Mouse (Mus musculus) embryonic facial prominence, embryonic 13.5 days (tissue): ENCODE results near the gene Tnfrsf1a. TPM values are rescaled to one million over a fixed set of nuclear protein-coding genes. Genes with fewer than 3 reads are reported as not detected.

Source experiments
- ATAC-seq: fragments of 200-750 bp; cut with Nextera tagmentation; 2 replicates; pipeline ENCODE4 v1.8.0; 2017; ENCODE audit warnings: low read depth; ENCODE audit not compliant: insufficient number of reproducible peaks, insufficient read depth, low FRiP score, low TSS enrichment
- H3K27ac ChIP-seq: fragments of 300-500 bp; sonication (generic); 2 replicates; pipeline ENCODE4 v1.5.1; 2015; ENCODE audit warnings: moderate library complexity, mild to moderate bottlenecking, inconsistent platforms
- H3K27me3 ChIP-seq: fragments of 300-500 bp; sonication (generic); 2 replicates; pipeline ENCODE4 v1.6.1; 2015; ENCODE audit warnings: mild to moderate bottlenecking, inconsistent platforms
- H3K36me3 ChIP-seq: fragments of 300-500 bp; sonication (generic); 2 replicates; pipeline ENCODE4 v1.6.1; 2015; ENCODE audit warnings: mild to moderate bottlenecking, inconsistent platforms
- H3K4me1 ChIP-seq: fragments of 300-500 bp; sonication (generic); 2 replicates; pipeline ENCODE4 v1.6.1; 2015; ENCODE audit warnings: inconsistent platforms
- H3K4me2 ChIP-seq: fragments of 300-500 bp; sonication (generic); 2 replicates; pipeline ENCODE4 v1.6.1; 2015; ENCODE audit warnings: moderate library complexity, mild to moderate bottlenecking, inconsistent platforms
- H3K4me3 ChIP-seq: fragments of 300-500 bp; sonication (generic); 2 replicates; pipeline ENCODE4 v1.5.1; 2015; ENCODE audit warnings: mild to moderate bottlenecking, inconsistent platforms
- H3K9ac ChIP-seq: fragments of 300-500 bp; sonication (generic); 2 replicates; pipeline ENCODE4 v1.6.1; 2015; ENCODE audit warnings: mild to moderate bottlenecking, inconsistent platforms
- H3K9me3 ChIP-seq: fragments of 300-500 bp; sonication (generic); 2 replicates; pipeline ENCODE4 v1.6.1; 2016; ENCODE audit warnings: inconsistent platforms
- WGBS: fragments of 180-500 bp; shearing (Covaris S2); methylation state at CpG from one replicate; pipeline ENCODE4 v1.1.7; 2015; ENCODE audit warnings: mixed read lengths; 5-methylcytosine and 5-hydroxymethylcytosine counted together
- polyA plus RNA-seq: library from polyadenylated mRNA; unstranded; fragments of >200 nt; fragmentation: Nextera tagmentation; extraction: Ambion mirVana; gene quantifications from 2 replicates; pipeline ENCODE4 v1.2.1, GENCODE M21; 2015

The Tnfrsf1a gene
- polyA plus RNA-seq, 1 experiment from 2014 or later = 67.9 TPM

GRCm38 (mm10) chr6:125328243-125328642 lies 20.9 kb upstream of the Tnfrsf1a start:
- no peak overlapping the region for H3K27ac ChIP-seq
- no peak overlapping the region for H3K9ac ChIP-seq
- H3K4me1 ChIP-seq = peaks cover 27% of the 10 kb centered on the region
- WGBS = 79% methylated on average over 5 of the region's 5 CpGs
- no peak for ATAC-seq
- H3K9me3 ChIP-seq = no peaks in the 10 kb centered on the region
- no peak overlapping the region for H3K4me3 ChIP-seq
- H3K4me2 ChIP-seq = no peak overlapping the region
- H3K36me3 ChIP-seq = no peaks in the 10 kb centered on the region
- peaks cover 4% of the 10 kb centered on the region for H3K27me3 ChIP-seq

GRCm38 (mm10) chr6:125330626-125331326 lies 18.4 kb upstream of the Tnfrsf1a start:
- H3K4me1 ChIP-seq = peaks cover 31% of the 10 kb centered on the region

GRCm38 (mm10) chr6:125333112-125333899 lies 15.9 kb upstream of the Tnfrsf1a start:
- Histone ChIP-seq H3K4me3 (no peak overlapping the region), H3K9me3 (no peaks in the 10 kb centered on the region), H3K9ac (no peak overlapping the region), H3K36me3 (no peaks in the 10 kb centered on the region), H3K4me1 (peaks cover 31% of the 10 kb centered on the region), H3K27me3 (no peaks in the 10 kb centered on the region), H3K27ac (no peak overlapping the region), H3K4me2 (no peak overlapping the region)
- ATAC-seq = no peak
- 74% methylated on average over 14 of the region's 14 CpGs for WGBS

More at GRCm38 (mm10) chr6:125330626-125331326, 18.4 kb upstream of the Tnfrsf1a start:
- 1% methylated on average over 39 of the region's 39 CpGs for WGBS
- Histone ChIP-seq H3K4me3 (peak overlapping the region; percentile 56), H3K27me3 (no peaks in the 10 kb centered on the region), H3K36me3 (no peaks in the 10 kb centered on the region), H3K4me2 (peak overlapping the region; percentile 89), H3K27ac (peak overlapping the region; percentile 41), H3K9me3 (no peaks in the 10 kb centered on the region), H3K9ac (peak overlapping the region; percentile 75)
- peak; percentile 85 for ATAC-seq

GRCm38 (mm10) chr6:125334356-125334755 lies 14.8 kb upstream of the Tnfrsf1a start:
- H3K36me3 ChIP-seq = no peaks in the 10 kb centered on the region
- no peak overlapping the region for H3K4me3 ChIP-seq
- no peaks in the 10 kb centered on the region for H3K9me3 ChIP-seq
- H3K4me2 ChIP-seq = no peak overlapping the region
- H3K4me1 ChIP-seq = peaks cover 31% of the 10 kb centered on the region
- H3K9ac ChIP-seq = no peak overlapping the region
- no peak overlapping the region for H3K27ac ChIP-seq
- WGBS = 68% methylated on average over 2 of the region's 2 CpGs
- H3K27me3 ChIP-seq = no peaks in the 10 kb centered on the region
- ATAC-seq = no peak

- Histone ChIP-seq H3K36me3 (no peaks in the 10 kb centered on the region), H3K27ac (peak overlapping the region; percentile 28; the same call in 1 of the 2 replicates)
These were observed 10.1 kb upstream of the Tnfrsf1a start for GRCm38 (mm10) chr6:125338791-125339660.

GRCm38 (mm10) chr6:125340244-125340643 lies 8.9 kb upstream of the Tnfrsf1a start:
- ATAC-seq = no peak
- Histone ChIP-seq H3K27me3 (no peaks in the 10 kb centered on the region), H3K9me3 (no peaks in the 10 kb centered on the region), H3K27ac (peak overlapping the region; percentile 48), H3K4me3 (no peak overlapping the region), H3K36me3 (no peaks in the 10 kb centered on the region), H3K9ac (no peak overlapping the region), H3K4me1 (peaks cover 34% of the 10 kb centered on the region), H3K4me2 (no peak overlapping the region)
- 61% methylated on average over 5 of the region's 5 CpGs for WGBS

More at GRCm38 (mm10) chr6:125338791-125339660, 10.1 kb upstream of the Tnfrsf1a start:
- 75% methylated on average over 9 of the region's 9 CpGs for WGBS
- ATAC-seq = no peak
- Histone ChIP-seq H3K27me3 (no peaks in the 10 kb centered on the region), H3K4me3 (no peak overlapping the region), H3K9ac (no peak overlapping the region), H3K9me3 (no peaks in the 10 kb centered on the region), H3K4me1 (peaks cover 23% of the 10 kb centered on the region), H3K4me2 (no peak overlapping the region)

- no peak for ATAC-seq
- H3K27me3 ChIP-seq = no peaks in the 10 kb centered on the region
- peaks cover 34% of the 10 kb centered on the region for H3K4me1 ChIP-seq
- H3K36me3 ChIP-seq = no peaks in the 10 kb centered on the region
- H3K4me2 ChIP-seq = no peak overlapping the region
- no peak overlapping the region for H3K27ac ChIP-seq
- H3K4me3 ChIP-seq = no peak overlapping the region
- 59% methylated on average over 3 of the region's 3 CpGs for WGBS
- H3K9ac ChIP-seq = no peak overlapping the region
- H3K9me3 ChIP-seq = no peaks in the 10 kb centered on the region
These were observed 7.0 kb upstream of the Tnfrsf1a start for GRCm38 (mm10) chr6:125342198-125342597.

- no peak overlapping the region for H3K4me3 ChIP-seq
- no peak overlapping the region; the same call in 1 of the 2 replicates for H3K27ac ChIP-seq
- H3K9me3 ChIP-seq = no peaks in the 10 kb centered on the region
- H3K9ac ChIP-seq = peak overlapping the region; percentile 32; the same call in 1 of the 2 replicates
- H3K4me1 ChIP-seq = peaks cover 42% of the 10 kb centered on the region
- WGBS = 34% methylated on average over 8 of the region's 8 CpGs
- H3K36me3 ChIP-seq = no peaks in the 10 kb centered on the region
- no peak overlapping the region; the same call in 1 of the 2 replicates for H3K4me2 ChIP-seq
- no peaks in the 10 kb centered on the region for H3K27me3 ChIP-seq
- no peak for ATAC-seq
These were observed 5.1 kb upstream of the Tnfrsf1a start for GRCm38 (mm10) chr6:125344084-125344483.

- H3K4me2 ChIP-seq = no peak overlapping the region
- ATAC-seq = no peak
- H3K36me3 ChIP-seq = no peaks in the 10 kb centered on the region
- H3K9me3 ChIP-seq = no peaks in the 10 kb centered on the region
- no peak overlapping the region for H3K27ac ChIP-seq
- no peak overlapping the region for H3K9ac ChIP-seq
- peaks cover 44% of the 10 kb centered on the region for H3K4me1 ChIP-seq
- 56% methylated on average over 4 of the region's 4 CpGs for WGBS
- H3K27me3 ChIP-seq = no peaks in the 10 kb centered on the region
- no peak overlapping the region for H3K4me3 ChIP-seq
These were observed 4.3 kb upstream of the Tnfrsf1a start for GRCm38 (mm10) chr6:125344866-125345265.

- H3K27me3 ChIP-seq = no peaks in the 10 kb centered on the region
- no peak overlapping the region for H3K27ac ChIP-seq
- ATAC-seq = no peak
- no peak overlapping the region for H3K9ac ChIP-seq
- H3K4me1 ChIP-seq = peaks cover 40% of the 10 kb centered on the region
- H3K9me3 ChIP-seq = no peaks in the 10 kb centered on the region
- H3K4me3 ChIP-seq = no peak overlapping the region
- H3K36me3 ChIP-seq = no peaks in the 10 kb centered on the region
- H3K4me2 ChIP-seq = no peak overlapping the region
- WGBS = 56% methylated on average over 1 of the region's 1 CpGs
These were observed 3.5 kb upstream of the Tnfrsf1a start for GRCm38 (mm10) chr6:125345625-125346024.

- H3K9me3 ChIP-seq = no peaks in the 10 kb centered on the region
- no peaks in the 10 kb centered on the region for H3K36me3 ChIP-seq
- H3K4me2 ChIP-seq = no peak overlapping the region
- ATAC-seq = no peak
- 61% methylated on average over 2 of the region's 2 CpGs for WGBS
- H3K9ac ChIP-seq = no peak overlapping the region
- H3K27ac ChIP-seq = no peak overlapping the region
- H3K4me1 ChIP-seq = peaks cover 40% of the 10 kb centered on the region
- H3K4me3 ChIP-seq = no peak overlapping the region
- H3K27me3 ChIP-seq = no peaks in the 10 kb centered on the region
These were observed 3.1 kb upstream of the Tnfrsf1a start for GRCm38 (mm10) chr6:125346029-125346428.
